Mouse (Mus musculus): ENCODE results near the gene Trp53bp1.

Trp53bp1 gene

GRCm38 (mm10) chr2:121271236-121271927 is at the start of gene Trp53bp1:
Gene Trp53bp1 (minus strand): TSS chr2:121271407.
- DNase-seq (ENCODE audit: low read depth, low spot score), result peak; percentile 97

GRCm38 (mm10) chr2:121316278-121316677 is 45.1 kb upstream of the Trp53bp1 start:
- DNase-seq (ENCODE audit: low read depth, low spot score), result peak; percentile 71

- no peak for DNase-seq (ENCODE audit: low read depth, low spot score)
Observed at GRCm38 (mm10) chr2:121308997-121309416, 37.8 kb upstream of the Trp53bp1 start.

- no peak for DNase-seq (ENCODE audit: low read depth, low spot score)
Observed at GRCm38 (mm10) chr2:121300036-121300435, 28.8 kb upstream of the Trp53bp1 start.

- no peak for DNase-seq (ENCODE audit: low read depth, low spot score)
Observed at GRCm38 (mm10) chr2:121299471-121299870, 28.3 kb upstream of the Trp53bp1 start.

- no peak for DNase-seq (ENCODE audit: low read depth, low spot score)
Observed at GRCm38 (mm10) chr2:121298131-121298530, 26.9 kb upstream of the Trp53bp1 start.

GRCm38 (mm10) chr2:121297701-121298100 is 26.5 kb upstream of the Trp53bp1 start:
- DNase-seq (ENCODE audit: low read depth, low spot score), result no peak

GRCm38 (mm10) chr2:121296754-121297231 is 25.6 kb upstream of the Trp53bp1 start:
- no peak for DNase-seq (ENCODE audit: low read depth, low spot score)

GRCm38 (mm10) chr2:121295608-121296571 is 24.7 kb upstream of the Trp53bp1 start:
- peak; percentile 57 for DNase-seq (ENCODE audit: low read depth, low spot score)

- peak; percentile 74 for DNase-seq (ENCODE audit: low read depth, low spot score)
Observed at GRCm38 (mm10) chr2:121294753-121295607, 23.8 kb upstream of the Trp53bp1 start.

GRCm38 (mm10) chr2:121294182-121294581 is 23.0 kb upstream of the Trp53bp1 start:
- DNase-seq (ENCODE audit: low read depth, low spot score), result peak; percentile 86

GRCm38 (mm10) chr2:121292316-121293013 is 21.3 kb upstream of the Trp53bp1 start:
- DNase-seq (ENCODE audit: low read depth, low spot score), result no peak

- no peak for DNase-seq (ENCODE audit: low read depth, low spot score)
Observed at GRCm38 (mm10) chr2:121289730-121290540, 18.7 kb upstream of the Trp53bp1 start.

- peak; percentile 91 for DNase-seq (ENCODE audit: low read depth, low spot score)
Observed at GRCm38 (mm10) chr2:121288901-121289729, 17.9 kb upstream of the Trp53bp1 start, which contains the start of gene Map1a. Gene Map1a (plus strand): TSS chr2:121289600.

GRCm38 (mm10) chr2:121287850-121288249 is 16.6 kb upstream of the Trp53bp1 start:
- no peak for DNase-seq (ENCODE audit: low read depth, low spot score)

GRCm38 (mm10) chr2:121271928-121272516 is 815 bp upstream of the Trp53bp1 start:
- DNase-seq (ENCODE audit: low read depth, low spot score), result peak; percentile 48

- peak; percentile 27 for DNase-seq (ENCODE audit: low read depth, low spot score)
Observed at GRCm38 (mm10) chr2:121270521-121271235, 529 bp downstream of the Trp53bp1 start.

GRCm38 (mm10) chr2:121268446-121268845 is 2.8 kb downstream of the Trp53bp1 start:
- DNase-seq (ENCODE audit: low read depth, low spot score), result no peak

Measured in 3T3-L1 (cell line).